Mouse (Mus musculus) MEL (cell line): Measurements from ENCODE around the gene Slit1. TPM values are rescaled to one million over a fixed set of nuclear protein-coding genes. Genes with fewer than 3 reads are reported as not detected.

Experiments
- DNase-seq: peaks from one replicate; pipeline ENCODE4 v3.0.0; 2011; ENCODE audit warnings: low read depth, low spot score
- H3K27ac ChIP-seq: 2 replicates; pipeline ENCODE4 v1.5.1; 2012; ENCODE audit warnings: low read depth, mild to moderate bottlenecking, control low read depth, low read length, moderate library complexity; ENCODE audit not compliant: control insufficient read depth
- H3K27me3 ChIP-seq, 2 experiments: fragments of 150-350 bp in 1 of 2; sonication (generic) in 1 of 2; 2 replicates each; pipeline ENCODE4 v1.6.1; 2012; ENCODE audit warnings: low read length in 2 of 2, mild to moderate bottlenecking in 2 of 2, improper control_type of control experiment in 1 of 2, moderate library complexity in 1 of 2; ENCODE audit not compliant: insufficient read depth in 2 of 2, control insufficient read depth in 1 of 2
- H3K36me3 ChIP-seq, 2 experiments: 2 replicates each; pipeline ENCODE4 v1.6.1; 2012 to 2014; ENCODE audit warnings: low read length in 2 of 2, improper control_type of control experiment in 1 of 2, inconsistent platforms in 1 of 2, mild to moderate bottlenecking in 1 of 2; ENCODE audit not compliant: insufficient read depth in 2 of 2, control insufficient read depth in 1 of 2
- H3K4me1 ChIP-seq, 2 experiments: fragments of 150-350 bp in 1 of 2; sonication (generic) in 1 of 2; 2 replicates each; pipeline ENCODE4 v1.6.1; 2012; ENCODE audit warnings: low read length in 2 of 2, improper control_type of control experiment in 1 of 2, mild to moderate bottlenecking in 1 of 2; ENCODE audit not compliant: insufficient read depth in 2 of 2, control insufficient read depth in 1 of 2
- H3K4me3 ChIP-seq, 2 experiments: fragments of 150-350 bp in 1 of 2; sonication (generic) in 1 of 2; 2 replicates each; pipeline ENCODE4 v1.5.1; 2012; ENCODE audit warnings: low read depth in 2 of 2, low read length in 2 of 2, mild to moderate bottlenecking in 2 of 2, moderate library complexity in 2 of 2, control low read depth in 1 of 2, improper control_type of control experiment in 1 of 2; ENCODE audit not compliant: control insufficient read depth in 1 of 2, insufficient read depth in 1 of 2
- H3K79me2 ChIP-seq: 2 replicates; pipeline ENCODE4 v1.6.1; 2012; ENCODE audit warnings: mild to moderate bottlenecking, low read length, moderate library complexity; ENCODE audit not compliant: control insufficient read depth, poor library complexity, insufficient read depth
- H3K9ac ChIP-seq: 2 replicates; pipeline ENCODE4 v1.6.1; 2012; ENCODE audit warnings: low read depth, mild to moderate bottlenecking, control low read depth, low read length, moderate library complexity; ENCODE audit not compliant: control insufficient read depth, poor library complexity, severe bottlenecking
- H3K9me3 ChIP-seq: fragments of 150-350 bp; sonication (generic); replicated peaks from 2 replicates; pipeline ENCODE4 v1.6.1; 2012; ENCODE audit warnings: mild to moderate bottlenecking, low read length, improper control_type of control experiment, moderate library complexity; ENCODE audit not compliant: insufficient read depth
- BHLHE40 ChIP-seq: IDR thresholded peaks from 2 replicates; pipeline ENCODE4 v1.6.1; 2012; ENCODE audit warnings: low read depth, mild to moderate bottlenecking, inconsistent platforms, low read length, improper control_type of control experiment, borderline replicate concordance
- CHD1 ChIP-seq: IDR thresholded peaks from 2 replicates; pipeline ENCODE4 v1.6.1; 2012; ENCODE audit warnings: low read depth, mild to moderate bottlenecking, inconsistent platforms, low read length, improper control_type of control experiment
- E2F4 ChIP-seq: IDR thresholded peaks from 2 replicates; pipeline ENCODE4 v1.6.1; 2011; ENCODE audit warnings: low read depth, low read length, improper control_type of control experiment, borderline replicate concordance
- ELF1 ChIP-seq: IDR thresholded peaks from 2 replicates; pipeline ENCODE4 v1.6.1; 2014; ENCODE audit warnings: low read depth, mild to moderate bottlenecking, inconsistent platforms, low read length, improper control_type of control experiment, moderate library complexity
- EP300 ChIP-seq, 2 experiments: IDR thresholded peaks; 2 replicates each; pipeline ENCODE4 v1.6.1; 2011; ENCODE audit warnings: improper control_type of control experiment in 2 of 2, low read length in 2 of 2, low read depth in 1 of 2, mild to moderate bottlenecking in 1 of 2
- GATA1 ChIP-seq: IDR thresholded peaks from 2 replicates; pipeline ENCODE4 v1.6.1; 2011; ENCODE audit warnings: low read depth, low read length, improper control_type of control experiment
- JUND ChIP-seq: IDR thresholded peaks from 2 replicates; pipeline ENCODE4 v1.6.1; 2011; ENCODE audit warnings: low read depth, mild to moderate bottlenecking, improper control_type of control experiment, low read length
- KAT2A ChIP-seq: conservative IDR thresholded peaks from 2 replicates; pipeline ENCODE4 v1.6.1; 2012; ENCODE audit warnings: low read depth, low read length, improper control_type of control experiment, inconsistent platforms
- MAX ChIP-seq: IDR thresholded peaks from 2 replicates; pipeline ENCODE4 v1.6.1; 2011; ENCODE audit warnings: low read length, improper control_type of control experiment
- MAZ ChIP-seq: IDR thresholded peaks from 2 replicates; pipeline ENCODE4 v1.6.1; 2012; ENCODE audit warnings: low read depth, mild to moderate bottlenecking, inconsistent platforms, low read length, improper control_type of control experiment
- POLR2A ChIP-seq, 2 experiments: IDR thresholded peaks; 2 replicates each; pipeline ENCODE4 v1.6.1; 2011 to 2012; ENCODE audit warnings: low read length in 2 of 2, mild to moderate bottlenecking in 2 of 2, control low read depth in 1 of 2, improper control_type of control experiment in 1 of 2, low read depth in 1 of 2, moderate library complexity in 1 of 2; ENCODE audit not compliant: control insufficient read depth in 1 of 2, insufficient read depth in 1 of 2, poor library complexity in 1 of 2
- POLR2AphosphoS2 ChIP-seq: IDR thresholded peaks from 2 replicates; pipeline ENCODE4 v1.6.1; 2011; ENCODE audit warnings: low read length, improper control_type of control experiment
- POLR2AphosphoS5 ChIP-seq: IDR thresholded peaks from 2 replicates; pipeline ENCODE4 v1.6.1; 2012; ENCODE audit warnings: low read depth, borderline replicate concordance, mild to moderate bottlenecking, inconsistent platforms, low read length, moderate library complexity, mixed read lengths
- RCOR1 ChIP-seq: IDR thresholded peaks from 2 replicates; pipeline ENCODE4 v1.6.1; 2012; ENCODE audit warnings: low read depth, mild to moderate bottlenecking, inconsistent platforms, low read length, improper control_type of control experiment
- SMC3 ChIP-seq: IDR thresholded peaks from 2 replicates; pipeline ENCODE4 v1.6.1; 2011; ENCODE audit warnings: low read depth, low read length, improper control_type of control experiment
- TBP ChIP-seq: IDR thresholded peaks from 2 replicates; pipeline ENCODE4 v1.8.0; 2011; ENCODE audit warnings: low read depth, low read length, improper control_type of control experiment
- ZC3H11A ChIP-seq: IDR thresholded peaks from 2 replicates; pipeline ENCODE4 v1.6.1; 2012; ENCODE audit warnings: low read depth, mild to moderate bottlenecking, inconsistent platforms, low read length, improper control_type of control experiment
- ZMIZ1 ChIP-seq: IDR thresholded peaks from 2 replicates; pipeline ENCODE4 v1.6.1; 2012; ENCODE audit warnings: low read depth, mild to moderate bottlenecking, inconsistent platforms, low read length, improper control_type of control experiment, moderate library complexity
- ZNF384 ChIP-seq: IDR thresholded peaks from 2 replicates; pipeline ENCODE4 v1.6.1; 2012; ENCODE audit warnings: low read depth, mild to moderate bottlenecking, inconsistent platforms, low read length, improper control_type of control experiment
- polyA plus RNA-seq, 2 experiments: library from polyadenylated mRNA; stranded (reverse) in 1 of 2; unstranded in 1 of 2; fragments of >175 nt in 1 of 2; fragments of >200 nt in 1 of 2; gene quantifications; 2 replicates each; pipeline versions ENCODE4 v1.2.1 to v1.2.4; 2012; ENCODE audit warnings: low replicate concordance in 2 of 2, low read depth in 1 of 2; ENCODE audit not compliant: insufficient read length in 2 of 2, insufficient read depth in 1 of 2, missing spikeins in 1 of 2
- total RNA-seq: library from RNA; depleted of rRNA; stranded (reverse); fragments of 300-350 nt; gene quantifications from 2 replicates; pipeline ENCODE4 v1.2.3, GENCODE M21; 2012

Slit1 gene
- total and polyA plus RNA-seq, 3 experiments = 0.04 TPM; not detected in 1

- peak; percentile 32 for TF ChIP-seq GATA1
- peak in 1 of 2 experiments; percentile 25; a peak in 1 of 4 replicates for TF ChIP-seq EP300 (IDR thresholded peaks at IDR 0.05; ENCODE audit: low read depth in 1 of 2, low read length in 2 of 2)
- TF ChIP-seq, all 39 proteins: peak for 7
These were observed 82.5 kb downstream of the Slit1 start (continued) for GRCm38 (mm10) chr19:41660999-41661374.

GRCm38 (mm10) chr19:41660294-41660998, 83.0 kb downstream of the Slit1 start:
- TF ChIP-seq KAT2A (no peak), ZMIZ1 (no peak), MAX (no peak), E2F4 (no peak; the same call in 1 of the 2 replicates), MAZ (no peak), POLR2A (IDR thresholded peaks at IDR 0.05; ENCODE audit: control insufficient read depth in 1 of 2, insufficient read depth in 1 of 2, low read depth in 1 of 2, low read length in 2 of 2, poor library complexity in 1 of 2) (no peak), POLR2AphosphoS5 (no peak), POLR2AphosphoS2 (no peak), TBP (no peak), ZNF384 (no peak), BHLHE40 (no peak), JUND (no peak), SMC3 (no peak), RCOR1 (no peak), ELF1 (no peak)
- no peaks in the 10 kb centered on the region for H3K36me3 ChIP-seq
- DNase-seq = no peak
- no peaks in the 10 kb centered on the region for H3K9me3 ChIP-seq
- no peak overlapping the region for H3K9ac ChIP-seq
- H3K4me1 ChIP-seq = no peaks in the 10 kb centered on the region
- H3K27me3 ChIP-seq = peaks cover 0 to 5% of the 10 kb centered on the region in 2 experiments; a peak in 3 of 4 replicates
- H3K79me2 ChIP-seq = no peaks in the 10 kb centered on the region
- no peak overlapping the region for H3K27ac ChIP-seq
- H3K4me3 ChIP-seq = no peak overlapping the region

GRCm38 (mm10) chr19:41657446-41657845, 86.0 kb downstream of the Slit1 start:
- Histone ChIP-seq H3K36me3 (no peaks in the 10 kb centered on the region), H3K27ac (no peak overlapping the region), H3K9me3 (no peaks in the 10 kb centered on the region), H3K4me1 (no peaks in the 10 kb centered on the region), H3K4me3 (no peak overlapping the region), H3K79me2 (no peaks in the 10 kb centered on the region), H3K9ac (no peak overlapping the region)
- TF ChIP-seq ZMIZ1 = no peak
- no peak for TF ChIP-seq CHD1
- TF ChIP-seq ZC3H11A = no peak
- TF ChIP-seq, all 39 proteins: peak for 0
- peaks cover 4 to 5% of the 10 kb centered on the region in 2 experiments for H3K27me3 ChIP-seq
- no peak for DNase-seq
